Mouse (Mus musculus): ENCODE results near the gene Polq. TPM values are rescaled to one million over a fixed set of nuclear protein-coding genes. Genes with fewer than 3 reads are reported as not detected.

Polq gene
- polyA plus RNA-seq, 1 experiment = 2.3 TPM

GRCm38 (mm10) chr16:37010370-37010769 lies 1.2 kb upstream of the Polq start:
- no peak for TF ChIP-seq POLR2A (IDR thresholded peaks at IDR 0.05; ENCODE audit: control insufficient read depth, extremely low read depth, insufficient read depth, low read length, poor library complexity)
- no peak for TF ChIP-seq CTCF (IDR thresholded peaks at IDR 0.05; ENCODE audit: borderline replicate concordance, control insufficient read depth, extremely low read depth, insufficient read depth, low read length, poor library complexity)
- Histone ChIP-seq H3K36me3 (ENCODE audit: control insufficient read depth, insufficient read depth, low read length) (no peaks in the 10 kb centered on the region), H3K4me3 (ENCODE audit: control insufficient read depth, insufficient read depth, low read length) (no peak overlapping the region), H3K4me1 (replicated peaks; ENCODE audit: control insufficient read depth, insufficient read depth, low read length) (peaks cover 7% of the 10 kb centered on the region), H3K27me3 (ENCODE audit: control insufficient read depth, insufficient read depth, low read length) (no peaks in the 10 kb centered on the region), H3K27ac (ENCODE audit: control insufficient read depth, insufficient read depth, low read length) (no peak overlapping the region)
- DNase-seq = peak; percentile 23
- 11% methylated on average over 4 of the region's 4 CpGs for WGBS

- Histone ChIP-seq H3K4me1 (replicated peaks; ENCODE audit: control insufficient read depth, insufficient read depth, low read length) (peaks cover 7% of the 10 kb centered on the region), H3K27me3 (ENCODE audit: control insufficient read depth, insufficient read depth, low read length) (no peaks in the 10 kb centered on the region), H3K4me3 (ENCODE audit: control insufficient read depth, insufficient read depth, low read length) (peak overlapping the region; percentile 84), H3K36me3 (ENCODE audit: control insufficient read depth, insufficient read depth, low read length) (no peaks in the 10 kb centered on the region; the same call in 1 of the 2 replicates), H3K27ac (ENCODE audit: control insufficient read depth, insufficient read depth, low read length) (no peak overlapping the region)
- WGBS = under 1% methylated on average over 26 of the region's 26 CpGs
- DNase-seq = no peak
- TF ChIP-seq POLR2A (IDR thresholded peaks at IDR 0.05; ENCODE audit: control insufficient read depth, extremely low read depth, insufficient read depth, low read length, poor library complexity) = no peak
- TF ChIP-seq CTCF (IDR thresholded peaks at IDR 0.05; ENCODE audit: borderline replicate concordance, control insufficient read depth, extremely low read depth, insufficient read depth, low read length, poor library complexity) = no peak
These were observed 320 bp downstream of the Polq start for GRCm38 (mm10) chr16:37011922-37012289.

- Histone ChIP-seq H3K27ac (ENCODE audit: control insufficient read depth, insufficient read depth, low read length) (no peak overlapping the region), H3K27me3 (ENCODE audit: control insufficient read depth, insufficient read depth, low read length) (no peaks in the 10 kb centered on the region), H3K4me3 (ENCODE audit: control insufficient read depth, insufficient read depth, low read length) (peak overlapping the region; percentile 84), H3K36me3 (ENCODE audit: control insufficient read depth, insufficient read depth, low read length) (no peaks in the 10 kb centered on the region; the same call in 1 of the 2 replicates), H3K4me1 (replicated peaks; ENCODE audit: control insufficient read depth, insufficient read depth, low read length) (peaks cover 7% of the 10 kb centered on the region)
- TF ChIP-seq CTCF (IDR thresholded peaks at IDR 0.05; ENCODE audit: borderline replicate concordance, control insufficient read depth, extremely low read depth, insufficient read depth, low read length, poor library complexity) (no peak), POLR2A (IDR thresholded peaks at IDR 0.05; ENCODE audit: control insufficient read depth, extremely low read depth, insufficient read depth, low read length, poor library complexity) (no peak)
- DNase-seq = no peak
- 66% methylated on average over 5 of the region's 5 CpGs for WGBS
These were observed 750 bp downstream of the Polq start for GRCm38 (mm10) chr16:37012336-37012735.

GRCm38 (mm10) chr16:37027581-37027980 lies 16.0 kb downstream of the Polq start:
- H3K27ac ChIP-seq (ENCODE audit: control insufficient read depth, insufficient read depth, low read length) = no peak overlapping the region
- H3K27me3 ChIP-seq (ENCODE audit: control insufficient read depth, insufficient read depth, low read length) = no peaks in the 10 kb centered on the region
- H3K36me3 ChIP-seq (ENCODE audit: control insufficient read depth, insufficient read depth, low read length) = peaks cover under 1% of the 10 kb centered on the region
- H3K4me1 ChIP-seq (replicated peaks; ENCODE audit: control insufficient read depth, insufficient read depth, low read length) = no peaks in the 10 kb centered on the region
- no peak overlapping the region for H3K4me3 ChIP-seq (ENCODE audit: control insufficient read depth, insufficient read depth, low read length)
- no peak for TF ChIP-seq CTCF (IDR thresholded peaks at IDR 0.05; ENCODE audit: borderline replicate concordance, control insufficient read depth, extremely low read depth, insufficient read depth, low read length, poor library complexity)
- no peak for TF ChIP-seq POLR2A (IDR thresholded peaks at IDR 0.05; ENCODE audit: control insufficient read depth, extremely low read depth, insufficient read depth, low read length, poor library complexity)
- WGBS = 76% methylated on average over 3 of the region's 3 CpGs
- no peak for DNase-seq

- Histone ChIP-seq H3K36me3 (ENCODE audit: control insufficient read depth, insufficient read depth, low read length) (peaks cover 9% of the 10 kb centered on the region; the same call in 1 of the 2 replicates), H3K27me3 (ENCODE audit: control insufficient read depth, insufficient read depth, low read length) (no peaks in the 10 kb centered on the region), H3K4me1 (replicated peaks; ENCODE audit: control insufficient read depth, insufficient read depth, low read length) (no peaks in the 10 kb centered on the region), H3K4me3 (ENCODE audit: control insufficient read depth, insufficient read depth, low read length) (no peak overlapping the region), H3K27ac (ENCODE audit: control insufficient read depth, insufficient read depth, low read length) (no peak overlapping the region)
- TF ChIP-seq CTCF (IDR thresholded peaks at IDR 0.05; ENCODE audit: borderline replicate concordance, control insufficient read depth, extremely low read depth, insufficient read depth, low read length, poor library complexity) = no peak
- TF ChIP-seq POLR2A (IDR thresholded peaks at IDR 0.05; ENCODE audit: control insufficient read depth, extremely low read depth, insufficient read depth, low read length, poor library complexity) = no peak
- DNase-seq = no peak
- WGBS = 83% methylated on average over 3 of the region's 3 CpGs
These were observed 20.4 kb downstream of the Polq start for GRCm38 (mm10) chr16:37031996-37032395.

GRCm38 (mm10) chr16:37034751-37035150 lies 23.2 kb downstream of the Polq start:
- H3K27me3 ChIP-seq (ENCODE audit: control insufficient read depth, insufficient read depth, low read length) = no peaks in the 10 kb centered on the region
- no peak overlapping the region for H3K27ac ChIP-seq (ENCODE audit: control insufficient read depth, insufficient read depth, low read length)
- no peaks in the 10 kb centered on the region for H3K4me1 ChIP-seq (replicated peaks; ENCODE audit: control insufficient read depth, insufficient read depth, low read length)
- no peak for DNase-seq
- WGBS = 97% methylated on average over 8 of the region's 8 CpGs
- H3K4me3 ChIP-seq (ENCODE audit: control insufficient read depth, insufficient read depth, low read length) = no peak overlapping the region
- no peak for TF ChIP-seq CTCF (IDR thresholded peaks at IDR 0.05; ENCODE audit: borderline replicate concordance, control insufficient read depth, extremely low read depth, insufficient read depth, low read length, poor library complexity)
- no peak for TF ChIP-seq POLR2A (IDR thresholded peaks at IDR 0.05; ENCODE audit: control insufficient read depth, extremely low read depth, insufficient read depth, low read length, poor library complexity)
- H3K36me3 ChIP-seq (ENCODE audit: control insufficient read depth, insufficient read depth, low read length) = peaks cover 9% of the 10 kb centered on the region; the same call in 1 of the 2 replicates

GRCm38 (mm10) chr16:37059631-37060030 lies 48.0 kb downstream of the Polq start:
- WGBS = 92% methylated on average over 3 of the region's 3 CpGs
- Histone ChIP-seq H3K27me3 (ENCODE audit: control insufficient read depth, insufficient read depth, low read length) (no peaks in the 10 kb centered on the region), H3K36me3 (ENCODE audit: control insufficient read depth, insufficient read depth, low read length) (peaks cover 13% of the 10 kb centered on the region), H3K27ac (ENCODE audit: control insufficient read depth, insufficient read depth, low read length) (no peak overlapping the region), H3K4me3 (ENCODE audit: control insufficient read depth, insufficient read depth, low read length) (no peak overlapping the region), H3K4me1 (replicated peaks; ENCODE audit: control insufficient read depth, insufficient read depth, low read length) (no peaks in the 10 kb centered on the region)
- no peak for DNase-seq
- TF ChIP-seq POLR2A (IDR thresholded peaks at IDR 0.05; ENCODE audit: control insufficient read depth, extremely low read depth, insufficient read depth, low read length, poor library complexity) (no peak), CTCF (IDR thresholded peaks at IDR 0.05; ENCODE audit: borderline replicate concordance, control insufficient read depth, extremely low read depth, insufficient read depth, low read length, poor library complexity) (no peak)

Data from thymus, adult 2 months (tissue).